Mouse (Mus musculus): ENCODE results near the gene Thtpa.

The Thtpa gene

GRCm38 (mm10) chr14:55135676-55136075 is 41.1 kb downstream of the Thtpa start:
- no peak for DNase-seq (ENCODE audit: low read depth, low spot score)

GRCm38 (mm10) chr14:55139313-55139712 is 44.7 kb downstream of the Thtpa start:
- no peak for DNase-seq (ENCODE audit: low read depth, low spot score)

GRCm38 (mm10) chr14:55146324-55146723 is 51.7 kb downstream of the Thtpa start:
- no peak for DNase-seq (ENCODE audit: low read depth, low spot score)

- DNase-seq (ENCODE audit: low read depth, low spot score) = no peak
Observed at GRCm38 (mm10) chr14:55146829-55147401, 52.3 kb downstream of the Thtpa start.

GRCm38 (mm10) chr14:55148363-55148915 is 53.9 kb downstream of the Thtpa start:
- peak; percentile 65 for DNase-seq (ENCODE audit: low read depth, low spot score)

Measured in retina, postnatal 7 days (tissue).